Mouse (Mus musculus): ENCODE data around the gene Efna2.

- no peak for TF ChIP-seq MAFK (IDR thresholded peaks at IDR 0.05; ENCODE audit: insufficient replicate concordance, low read length)
- TF ChIP-seq TBP (conservative IDR thresholded peaks at IDR 0.05; ENCODE audit: low read depth, low read length) = no peak
- TF ChIP-seq CTCF (conservative IDR thresholded peaks at IDR 0.05 in 1 of 2, IDR thresholded peaks at IDR 0.05 in 1 of 2; ENCODE audit: low read depth in 2 of 2, low read length in 2 of 2) = no peak
- no peak for TF ChIP-seq EP300 (IDR thresholded peaks at IDR 0.05; ENCODE audit: low read length)
- no peak for TF ChIP-seq USF1 (IDR thresholded peaks at IDR 0.05; ENCODE audit: low read depth, low read length)
- no peak for TF ChIP-seq IRF4 (IDR thresholded peaks at IDR 0.05; ENCODE audit: low read depth, low read length)
- no peak for TF ChIP-seq POLR2A (IDR thresholded peaks at IDR 0.05; ENCODE audit: low read depth, low read length)
- TF ChIP-seq ELF1 (IDR thresholded peaks at IDR 0.05; ENCODE audit: low read depth, low read length) = no peak
- no peak for TF ChIP-seq SMC3 (IDR thresholded peaks at IDR 0.05; ENCODE audit: low read depth, low read length)
- TF ChIP-seq TCF12 (IDR thresholded peaks at IDR 0.05; ENCODE audit: low read depth, low read length) = no peak
These were observed 47.9 kb downstream of the Efna2 start for GRCm38 (mm10) chr10:80227166-80227539.

All from CH12.LX (cell line).